Mouse (Mus musculus): ENCODE results near the gene Sgk1. TPM values are rescaled to one million over a fixed set of nuclear protein-coding genes. Genes with fewer than 3 reads are reported as not detected.
A peak's percentile ranks its signal among the peaks of the same experiment; 100 is the strongest.

Gene Sgk1
- polyA plus RNA-seq, 1 experiment from 2014 or later, result 32.6 TPM

DNA sequence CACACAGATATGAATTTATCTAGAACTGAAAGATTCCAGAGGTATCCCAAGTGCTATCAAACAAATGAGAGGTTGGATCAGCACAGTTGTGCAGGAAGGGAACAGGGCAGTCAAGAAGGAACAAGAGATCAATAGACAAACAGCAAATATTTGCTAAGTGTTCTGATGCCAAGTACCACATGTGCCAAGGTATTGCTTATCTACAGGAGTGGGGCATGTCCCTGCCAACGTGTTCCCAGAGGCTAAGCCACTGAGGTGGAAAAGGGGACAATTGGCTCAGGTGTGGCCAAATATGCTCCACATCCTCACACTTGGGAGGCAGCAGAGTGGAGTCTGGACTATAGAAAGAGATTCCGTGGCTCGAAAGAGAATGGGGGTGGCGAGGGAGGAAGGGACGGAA lies 119.6 kb downstream of the Sgk1 start:
- no peak for TF ChIP-seq CTCF (IDR thresholded peaks at IDR 0.05; ENCODE audit: low read depth)
- Histone ChIP-seq H3K36me3 (ENCODE audit: insufficient read depth) (peaks cover 15% of the 10 kb centered on the region; the same call in 1 of the 2 replicates), H3K9ac (no peak overlapping the region), H3K4me1 (ENCODE audit: insufficient read depth) (no peaks in the 10 kb centered on the region), H3K4me2 (no peak overlapping the region), H3K27ac (ENCODE audit: low read depth) (no peak overlapping the region), H3K27me3 (ENCODE audit: insufficient read depth, low read length) (no peaks in the 10 kb centered on the region), H3K4me3 (ENCODE audit: low read depth, low read length) (no peak overlapping the region), H3K9me3 (ENCODE audit: low read depth, low read length) (no peaks in the 10 kb centered on the region)
- ATAC-seq (ENCODE audit: insufficient read depth) (no peak), DNase-seq (no peak)
- 86% methylated on average over 3 of the region's 5 CpGs for WGBS

DNA sequence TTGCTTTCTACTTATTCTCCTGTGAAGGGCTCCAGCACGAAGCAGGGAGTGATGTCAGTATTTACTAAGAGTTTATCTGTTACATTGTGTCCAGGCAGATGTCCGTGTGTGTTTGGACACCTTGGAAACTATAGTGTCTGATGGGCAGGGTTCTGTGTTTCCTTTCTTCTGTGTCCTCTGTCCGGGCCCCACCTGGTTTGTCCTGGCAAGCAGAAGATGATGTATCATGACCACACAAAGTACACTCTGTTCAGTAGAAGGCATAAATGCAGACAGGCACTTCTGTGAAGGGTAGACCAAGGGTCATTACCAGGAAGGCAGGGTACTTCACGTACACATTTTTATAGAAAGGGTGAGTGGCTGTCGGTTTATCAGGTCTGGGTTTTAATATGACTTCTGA lies 122.8 kb downstream of the Sgk1 start:
- no peak for DNase-seq
- Histone ChIP-seq H3K36me3 (ENCODE audit: insufficient read depth) (no peaks in the 10 kb centered on the region), H3K9me3 (ENCODE audit: low read depth, low read length) (no peaks in the 10 kb centered on the region), H3K27me3 (ENCODE audit: insufficient read depth, low read length) (no peaks in the 10 kb centered on the region), H3K9ac (no peak overlapping the region), H3K27ac (ENCODE audit: low read depth) (no peak overlapping the region), H3K4me1 (ENCODE audit: insufficient read depth) (no peaks in the 10 kb centered on the region), H3K4me3 (ENCODE audit: low read depth, low read length) (no peak overlapping the region), H3K4me2 (no peak overlapping the region)
- ATAC-seq (ENCODE audit: insufficient read depth), result no peak
- 62% methylated on average over 5 of the region's 5 CpGs for WGBS
- TF ChIP-seq CTCF (IDR thresholded peaks at IDR 0.05; ENCODE audit: low read depth), result no peak

- Histone ChIP-seq H3K9ac (no peak overlapping the region), H3K36me3 (ENCODE audit: insufficient read depth) (no peaks in the 10 kb centered on the region), H3K9me3 (ENCODE audit: low read depth, low read length) (no peaks in the 10 kb centered on the region), H3K27me3 (ENCODE audit: insufficient read depth, low read length) (no peaks in the 10 kb centered on the region), H3K4me3 (ENCODE audit: low read depth, low read length) (no peak overlapping the region), H3K4me1 (ENCODE audit: insufficient read depth) (no peaks in the 10 kb centered on the region), H3K27ac (ENCODE audit: low read depth) (no peak overlapping the region), H3K4me2 (no peak overlapping the region)
- DNase-seq (no peak), ATAC-seq (ENCODE audit: insufficient read depth) (no peak)
- 83% methylated on average over 10 of the region's 10 CpGs for WGBS
- no peak for TF ChIP-seq CTCF (IDR thresholded peaks at IDR 0.05; ENCODE audit: low read depth)
Observed at GRCm38 (mm10) chr10:22007160-22007801, 125.3 kb downstream of the Sgk1 start.

- Histone ChIP-seq H3K4me2 (no peak overlapping the region), H3K4me3 (ENCODE audit: low read depth, low read length) (no peak overlapping the region), H3K9ac (no peak overlapping the region), H3K27ac (ENCODE audit: low read depth) (no peak overlapping the region), H3K4me1 (ENCODE audit: insufficient read depth) (no peaks in the 10 kb centered on the region), H3K27me3 (ENCODE audit: insufficient read depth, low read length) (no peaks in the 10 kb centered on the region), H3K9me3 (ENCODE audit: low read depth, low read length) (no peaks in the 10 kb centered on the region), H3K36me3 (ENCODE audit: insufficient read depth) (no peaks in the 10 kb centered on the region)
- DNase-seq (peak; percentile 85), ATAC-seq (ENCODE audit: insufficient read depth) (no peak)
- WGBS, result 35% methylated on average over 4 of the region's 4 CpGs
- TF ChIP-seq CTCF (IDR thresholded peaks at IDR 0.05; ENCODE audit: low read depth), result peak; percentile 62
Observed at GRCm38 (mm10) chr10:22007802-22008172, 125.8 kb downstream of the Sgk1 start.

GRCm38 (mm10) chr10:22010088-22010818 lies 128.3 kb downstream of the Sgk1 start:
- peak; percentile 83 for TF ChIP-seq CTCF (IDR thresholded peaks at IDR 0.05; ENCODE audit: low read depth)
- DNase-seq, result peak; percentile 91
- 32% methylated on average over 19 of the region's 19 CpGs for WGBS
- no peaks in the 10 kb centered on the region for H3K27me3 ChIP-seq (ENCODE audit: insufficient read depth, low read length)
- no peak overlapping the region for H3K27ac ChIP-seq (ENCODE audit: low read depth)
- no peaks in the 10 kb centered on the region for H3K36me3 ChIP-seq (ENCODE audit: insufficient read depth)
- no peak overlapping the region for H3K4me3 ChIP-seq (ENCODE audit: low read depth, low read length)
- no peaks in the 10 kb centered on the region for H3K9me3 ChIP-seq (ENCODE audit: low read depth, low read length)
- no peak for ATAC-seq (ENCODE audit: insufficient read depth)
- no peaks in the 10 kb centered on the region for H3K4me1 ChIP-seq (ENCODE audit: insufficient read depth)
- H3K4me2 ChIP-seq, result peak overlapping the region; percentile 25; the same call in 1 of the 2 replicates
- H3K9ac ChIP-seq, result no peak overlapping the region

GRCm38 (mm10) chr10:22017469-22018159 lies 135.6 kb downstream of the Sgk1 start:
- H3K9me3 ChIP-seq (ENCODE audit: low read depth, low read length), result no peaks in the 10 kb centered on the region
- no peak overlapping the region for H3K9ac ChIP-seq
- DNase-seq, result no peak

GRCm38 (mm10) chr10:22018618-22019017 lies 136.6 kb downstream of the Sgk1 start:
- H3K4me1 ChIP-seq (ENCODE audit: insufficient read depth), result no peaks in the 10 kb centered on the region
- TF ChIP-seq CTCF (IDR thresholded peaks at IDR 0.05; ENCODE audit: low read depth), result peak; percentile 27
- H3K27ac ChIP-seq (ENCODE audit: low read depth), result no peak overlapping the region
- no peaks in the 10 kb centered on the region for H3K36me3 ChIP-seq (ENCODE audit: insufficient read depth)
- ATAC-seq (ENCODE audit: insufficient read depth) (no peak), DNase-seq (no peak)
- no peak overlapping the region for H3K4me2 ChIP-seq
- H3K9ac ChIP-seq, result no peak overlapping the region
- no peak overlapping the region for H3K4me3 ChIP-seq (ENCODE audit: low read depth, low read length)
- no peaks in the 10 kb centered on the region for H3K9me3 ChIP-seq (ENCODE audit: low read depth, low read length)
- no peaks in the 10 kb centered on the region for H3K27me3 ChIP-seq (ENCODE audit: insufficient read depth, low read length)
- WGBS, result 95% methylated on average over 4 of the region's 4 CpGs

More at GRCm38 (mm10) chr10:22017469-22018159, 135.6 kb downstream of the Sgk1 start:
- H3K36me3 ChIP-seq (ENCODE audit: insufficient read depth), result no peaks in the 10 kb centered on the region
- ATAC-seq (ENCODE audit: insufficient read depth), result no peak
- H3K4me2 ChIP-seq, result no peak overlapping the region
- no peak for TF ChIP-seq CTCF (IDR thresholded peaks at IDR 0.05; ENCODE audit: low read depth)
- H3K27ac ChIP-seq (ENCODE audit: low read depth), result no peak overlapping the region
- 39% methylated on average over 16 of the region's 16 CpGs for WGBS
- no peaks in the 10 kb centered on the region for H3K4me1 ChIP-seq (ENCODE audit: insufficient read depth)
- H3K4me3 ChIP-seq (ENCODE audit: low read depth, low read length), result no peak overlapping the region
- H3K27me3 ChIP-seq (ENCODE audit: insufficient read depth, low read length), result no peaks in the 10 kb centered on the region
